Mouse (Mus musculus) common myeloid progenitor, adult 5-6 weeks (primary cell): ENCODE data around the gene Pilrb1. TPM values are rescaled to one million over a fixed set of nuclear protein-coding genes. Genes with fewer than 3 reads are reported as not detected.
"Not testable (repeated sequence)": the region's sequence is repeated elsewhere in the genome, so short reads cannot be mapped to it uniquely, and the experiment has no call there.

Experiments
- ATAC-seq: replicated peaks from 2 replicates; pipeline ENCODE4 v1.8.0; 2016; ENCODE audit warnings: low read depth, mild to moderate bottlenecking, moderate TSS enrichment, inconsistent platforms; ENCODE audit not compliant: poor library complexity, severe bottlenecking
- total RNA-seq: library from RNA; stranded (forward); fragments of 200-1000, 187-1606 nt; gene quantifications from 2 replicates; pipeline ENCODE4 v1.2.3, GENCODE M21; 2017

Pilrb1 gene
- 2.0 and 2.2 TPM in 2 replicates for total RNA-seq

DNA sequence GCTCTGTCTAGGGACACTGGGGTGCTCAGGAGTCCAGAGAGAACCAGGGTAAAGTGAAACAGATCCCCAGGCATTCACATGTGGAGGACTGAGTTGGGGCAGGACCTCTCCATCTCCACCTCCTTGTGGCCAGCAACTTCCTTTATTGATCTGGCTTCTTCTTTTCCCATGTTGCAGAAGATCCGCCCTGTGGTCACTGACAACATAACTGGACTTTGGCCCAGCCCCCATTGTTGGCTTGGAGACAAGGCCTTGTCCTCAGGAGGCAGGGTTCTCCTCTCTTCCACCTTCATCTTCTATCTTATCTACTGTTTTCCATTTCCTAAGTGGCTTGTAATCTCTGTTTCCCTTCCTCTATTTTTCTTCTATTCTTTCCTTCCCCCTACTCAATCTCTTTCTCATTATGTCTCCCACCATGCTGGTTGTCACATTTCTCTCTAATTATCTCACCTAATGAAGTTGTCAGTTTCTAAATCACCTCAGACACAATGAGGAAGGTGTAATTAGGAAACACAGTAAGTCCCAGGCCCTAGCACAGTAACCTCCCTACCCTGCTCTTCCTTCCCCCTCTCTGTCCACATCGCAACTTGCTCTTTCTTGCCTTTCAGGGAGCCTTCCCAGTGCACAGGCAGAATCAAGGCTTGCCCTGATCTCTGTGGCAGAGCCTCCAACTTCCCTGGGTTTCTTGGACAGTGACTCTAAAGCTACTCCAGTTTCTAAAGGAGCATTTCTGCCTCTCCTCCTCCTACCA lies at the start of gene Pilrb1:
TSS of gene Pilrb1 (minus strand) at position 147 of the 751 bp plus-strand sequence.
- peak; percentile 64 for ATAC-seq

DNA sequence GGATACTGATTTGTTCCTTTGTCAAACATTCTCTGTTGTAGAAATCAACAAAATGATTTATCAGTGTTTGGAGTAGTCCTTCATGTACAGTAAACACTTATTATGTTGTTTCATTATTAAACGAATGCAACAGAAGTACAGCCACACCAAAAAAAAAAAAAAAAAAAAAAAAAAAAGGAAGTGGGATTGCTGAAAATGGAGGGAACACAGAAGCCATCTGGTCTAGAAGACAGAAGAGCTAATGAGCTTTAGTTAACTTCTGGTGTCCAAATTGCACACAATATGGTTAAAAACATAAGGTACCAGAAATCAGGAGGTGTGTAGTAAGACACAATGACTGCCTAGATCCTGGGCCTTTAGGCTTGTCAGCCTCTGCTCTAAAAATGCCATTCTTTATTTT lies 39.9 kb upstream of the Pilrb1 start:
- no peak for ATAC-seq

DNA sequence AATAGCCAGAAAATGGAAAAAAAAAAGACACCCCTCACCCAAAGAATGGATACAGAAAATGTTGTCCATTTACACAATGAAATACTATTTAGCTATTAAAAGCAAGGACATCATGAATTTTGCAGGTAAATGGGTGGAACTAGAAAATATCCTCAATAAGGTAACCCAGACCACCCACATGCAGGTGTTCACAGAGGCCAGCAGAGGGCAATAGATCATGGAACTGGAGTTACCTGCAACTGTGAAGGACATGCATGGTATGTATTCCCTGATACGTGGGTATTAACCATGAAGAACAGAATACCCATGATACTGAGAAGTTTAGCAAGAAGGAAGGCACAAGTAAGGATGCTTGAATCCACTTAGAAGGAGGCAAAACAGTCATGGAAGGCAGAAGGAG lies 35.0 kb upstream of the Pilrb1 start:
- ATAC-seq = no peak

- no peak for ATAC-seq
Observed at GRCm38 (mm10) chr5:137887666-137888065, 29.8 kb upstream of the Pilrb1 start.

DNA sequence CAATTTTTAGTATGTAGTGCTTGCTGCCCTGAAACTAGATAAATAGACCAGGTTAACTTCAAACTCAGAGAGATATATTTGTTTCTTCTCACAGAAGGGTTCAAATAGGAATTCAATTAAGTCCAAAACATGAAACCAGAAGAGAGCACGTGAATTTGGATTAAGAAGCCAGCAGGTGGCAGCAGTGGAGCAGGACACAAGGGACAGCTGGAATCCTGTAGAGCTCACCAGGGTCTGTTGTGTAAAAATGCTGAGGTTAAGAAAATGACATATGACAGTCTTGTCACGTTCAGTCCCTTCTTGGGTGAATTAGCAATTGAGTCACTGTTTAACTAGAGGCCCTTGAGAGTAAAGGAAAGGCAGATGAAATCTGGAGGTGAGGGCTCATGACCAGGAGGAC lies 28.0 kb upstream of the Pilrb1 start:
- peak; percentile 74 for ATAC-seq

DNA sequence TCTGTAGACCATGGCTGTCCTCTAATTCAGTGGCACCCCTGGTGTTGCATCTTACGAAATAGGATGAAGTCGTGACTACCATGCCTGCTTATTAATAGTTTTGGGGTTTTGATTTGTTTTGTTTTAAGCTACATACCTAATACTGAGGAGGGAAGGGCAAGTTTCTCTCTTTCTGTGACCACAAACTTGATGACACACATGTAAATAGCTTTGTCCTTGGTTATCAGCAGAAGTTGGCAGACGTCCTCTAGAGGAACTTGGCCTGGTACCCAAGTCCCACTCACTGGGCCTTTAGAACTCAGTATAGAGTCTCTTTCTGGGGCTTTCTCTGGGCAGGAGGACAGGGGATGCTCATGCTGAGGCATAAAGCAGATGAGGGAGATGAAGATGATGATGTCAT lies 25.4 kb upstream of the Pilrb1 start:
- ATAC-seq = 0 out of 2 replicates have a peak, but pooled peaks have one; percentile 29

DNA sequence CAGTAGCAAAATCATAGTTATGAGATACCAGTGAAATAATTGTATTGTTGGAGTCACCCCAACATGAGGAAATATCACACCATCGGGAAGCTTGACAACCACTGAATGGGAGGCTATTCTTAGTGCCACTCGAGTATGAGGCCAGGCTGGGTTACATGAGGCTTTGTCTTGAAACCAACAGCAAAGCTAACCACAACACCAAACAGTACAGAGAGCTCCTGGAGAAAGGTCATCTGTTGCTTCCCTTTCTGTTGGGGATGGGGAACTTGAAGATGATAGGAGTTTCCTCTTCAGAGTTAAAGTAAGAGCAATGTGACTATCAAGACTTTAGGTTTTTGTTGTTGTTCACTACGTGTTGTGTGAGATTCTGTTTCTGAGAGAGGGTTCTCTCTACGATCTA lies 25.0 kb upstream of the Pilrb1 start:
- ATAC-seq = peak; percentile 81

- 0 out of 2 replicates have a peak, but pooled peaks have one; percentile 39 for ATAC-seq
Observed at GRCm38 (mm10) chr5:137877860-137878259, 20.0 kb upstream of the Pilrb1 start.

- ATAC-seq = no peak
Observed at GRCm38 (mm10) chr5:137875054-137875453, 17.1 kb upstream of the Pilrb1 start.

GRCm38 (mm10) chr5:137872381-137872702 lies 14.4 kb upstream of the Pilrb1 start:
- not testable (repeated sequence) for ATAC-seq

DNA sequence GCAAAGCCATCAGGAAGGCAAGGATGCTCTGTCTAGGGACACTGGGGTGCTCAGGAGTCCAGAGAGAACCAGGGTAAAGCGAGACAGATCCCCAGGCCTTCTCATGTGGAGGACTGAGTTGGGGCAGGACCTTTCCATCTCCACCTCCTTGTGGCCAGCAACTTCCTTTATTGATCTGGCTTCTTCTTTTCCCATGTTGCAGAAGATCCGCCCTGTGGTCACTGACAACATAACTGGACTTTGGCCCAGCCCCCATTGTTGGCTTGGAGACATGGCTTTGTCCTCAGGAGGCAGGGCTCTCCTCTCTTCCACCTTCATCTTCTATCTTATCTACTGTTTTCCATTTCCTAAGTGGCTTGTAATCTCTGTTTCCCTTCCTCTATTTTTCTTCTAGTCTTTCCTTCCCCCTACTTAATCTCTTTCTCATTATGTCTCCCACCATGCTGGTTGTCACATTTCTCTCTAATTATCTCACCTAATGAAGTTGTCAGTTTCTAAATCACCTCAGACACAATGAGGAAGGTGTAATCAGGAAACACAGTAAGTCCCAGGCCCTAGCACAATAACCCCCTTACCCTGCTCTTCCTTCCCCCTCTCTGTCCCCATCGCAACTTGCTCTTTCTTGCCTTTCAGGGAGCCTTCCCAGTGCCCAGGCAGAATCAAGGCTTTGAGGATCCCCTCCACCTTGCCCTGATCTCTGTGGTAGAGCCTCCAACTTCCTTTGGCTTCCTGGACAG lies 13.9 kb upstream of the Pilrb1 start, which contains the start of gene Pilrb2:
TSS of gene Pilrb2 (minus strand) at position 172 of the 737 bp plus-strand sequence.
- ATAC-seq = peak; percentile 71

GRCm38 (mm10) chr5:137868600-137868999 lies 10.7 kb upstream of the Pilrb1 start:
- ATAC-seq = not testable (repeated sequence)

DNA sequence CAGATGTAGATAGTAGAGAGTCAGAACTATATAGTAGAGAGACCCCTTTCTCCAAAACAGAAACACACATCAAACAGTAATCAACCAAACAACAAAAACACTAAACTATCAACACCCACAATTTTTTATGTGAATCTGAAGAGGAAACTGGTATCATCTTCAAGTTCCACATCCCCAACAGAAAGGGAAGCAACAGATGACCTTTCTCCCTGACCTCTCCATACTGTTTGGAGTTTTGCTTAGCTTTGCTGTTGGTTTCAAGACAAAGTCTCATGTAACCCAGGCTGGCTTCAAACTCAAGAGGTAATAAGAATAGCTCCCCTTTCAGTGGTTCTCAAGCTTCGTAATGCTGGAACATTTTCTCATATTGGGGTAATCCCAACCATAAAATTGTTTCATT lies 6.1 kb upstream of the Pilrb1 start:
- ATAC-seq = not testable (repeated sequence)

GRCm38 (mm10) chr5:137856870-137857269 lies 1.0 kb downstream of the Pilrb1 start:
- ATAC-seq = peak; percentile 46

- ATAC-seq = not testable (repeated sequence)
Observed at GRCm38 (mm10) chr5:137854907-137855306, 3.0 kb downstream of the Pilrb1 start.

GRCm38 (mm10) chr5:137850313-137850712 lies 7.6 kb downstream of the Pilrb1 start:
- not testable (repeated sequence) for ATAC-seq

GRCm38 (mm10) chr5:137837110-137837509 lies 20.8 kb downstream of the Pilrb1 start:
- not testable (repeated sequence) for ATAC-seq

- no peak for ATAC-seq
Observed at GRCm38 (mm10) chr5:137836611-137837010, 21.3 kb downstream of the Pilrb1 start.

GRCm38 (mm10) chr5:137835966-137836520 lies 21.9 kb downstream of the Pilrb1 start, which contains the start of gene Pilra:
Gene Pilra (minus strand): TSS chr5:137836281.
- peak; percentile 47 for ATAC-seq

GRCm38 (mm10) chr5:137833500-137833899 lies 24.4 kb downstream of the Pilrb1 start:
- no peak for ATAC-seq

DNA sequence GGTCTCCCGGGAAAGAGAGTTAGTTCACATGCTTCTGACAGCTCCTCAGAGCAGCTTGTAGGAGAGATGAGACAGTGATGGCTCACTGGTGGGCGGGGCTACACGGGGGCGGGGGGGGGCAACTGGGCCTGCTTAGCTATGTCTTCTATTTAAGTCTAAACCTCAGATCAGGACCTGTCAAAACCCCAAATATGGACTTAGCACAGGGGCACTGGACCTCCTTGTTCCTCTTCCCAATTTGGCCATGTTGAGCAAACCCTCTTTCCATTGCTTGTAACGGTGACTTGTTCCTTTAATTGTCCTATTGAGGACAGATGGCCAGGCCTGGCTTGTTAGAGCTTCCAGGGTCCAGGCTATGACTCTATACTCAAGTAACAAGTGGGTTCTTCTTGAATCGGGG lies 26.4 kb downstream of the Pilrb1 start:
- ATAC-seq = no peak
